Mouse (Mus musculus): ENCODE results near the gene Cux2. TPM values are rescaled to one million over a fixed set of nuclear protein-coding genes. Genes with fewer than 3 reads are reported as not detected.
A peak's percentile ranks its signal among the peaks of the same experiment; 100 is the strongest.

Cux2 gene
- total RNA-seq (2021), result 100 to 1,000 TPM; 196 to 205 TPM

GRCm38 (mm10) chr5:122050017-122050831 is at the start of gene Cux2:
Gene Cux2 (minus strand): TSS chr5:122050102.
- intact Hi-C loops (cut with DNase I), result loop anchor here (2.0 kb wide), 1 partner anchor 39 kb away; no protein-coding TSS in a partner anchor
- peak; percentile 66 to 78 for DNase-seq (ENCODE audit: low spot score in 2 of 2)

GRCm38 (mm10) chr5:122094439-122094838 is 44.5 kb upstream of the Cux2 start:
- intact Hi-C loops (cut with DNase I), result no loop called here
- DNase-seq (ENCODE audit: low spot score in 2 of 2), result no peak

DNA sequence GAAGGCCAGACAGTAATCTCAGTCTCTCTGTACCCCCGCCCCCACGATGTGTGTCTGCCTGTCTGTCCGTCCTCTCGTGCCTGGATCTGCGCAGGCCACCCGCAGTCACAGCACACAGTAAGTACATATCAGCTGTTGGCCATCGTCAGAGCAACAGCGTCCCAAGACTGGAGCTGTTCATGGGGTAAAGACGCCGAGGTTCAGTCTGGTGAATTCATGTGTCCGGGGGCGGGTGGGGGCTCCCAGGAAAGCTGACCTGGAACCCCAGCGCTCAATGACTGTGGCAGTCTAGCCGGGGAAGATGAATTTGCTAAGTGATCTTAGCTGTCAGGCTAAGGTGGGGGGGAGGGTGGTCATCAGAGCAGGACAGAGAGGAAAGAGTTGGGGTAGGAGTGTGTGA is 43.8 kb upstream of the Cux2 start:
- intact Hi-C loops (cut with DNase I), result no loop called here
- no peak for DNase-seq (ENCODE audit: low spot score in 2 of 2)

- intact Hi-C loops (cut with DNase I), result no loop called here
- no peak for DNase-seq (ENCODE audit: low spot score in 2 of 2)
These were observed 42.9 kb upstream of the Cux2 start for GRCm38 (mm10) chr5:122092794-122093193.

DNA sequence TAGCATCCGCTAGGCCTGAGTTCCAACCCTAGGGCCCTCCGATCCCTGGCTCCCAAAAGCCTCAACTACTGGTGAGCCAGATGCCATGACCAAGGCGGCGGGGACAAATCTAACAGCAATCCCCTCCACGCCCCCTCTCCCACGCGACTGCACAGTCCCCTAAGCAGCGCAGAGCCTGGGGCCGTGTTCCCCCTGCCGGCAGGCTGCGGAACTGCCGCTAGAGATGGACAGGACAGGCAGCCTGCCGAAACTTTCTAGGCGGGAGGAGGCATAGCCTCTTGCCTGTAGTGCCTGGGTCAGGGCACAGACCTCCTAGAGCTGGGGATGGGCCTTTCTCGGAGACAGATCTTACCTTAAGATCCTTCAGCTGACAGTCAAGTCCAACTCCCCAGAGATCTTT is 41.2 kb upstream of the Cux2 start:
- no peak for DNase-seq (ENCODE audit: low spot score in 2 of 2)
- intact Hi-C loops (cut with DNase I), result no loop called here

DNA sequence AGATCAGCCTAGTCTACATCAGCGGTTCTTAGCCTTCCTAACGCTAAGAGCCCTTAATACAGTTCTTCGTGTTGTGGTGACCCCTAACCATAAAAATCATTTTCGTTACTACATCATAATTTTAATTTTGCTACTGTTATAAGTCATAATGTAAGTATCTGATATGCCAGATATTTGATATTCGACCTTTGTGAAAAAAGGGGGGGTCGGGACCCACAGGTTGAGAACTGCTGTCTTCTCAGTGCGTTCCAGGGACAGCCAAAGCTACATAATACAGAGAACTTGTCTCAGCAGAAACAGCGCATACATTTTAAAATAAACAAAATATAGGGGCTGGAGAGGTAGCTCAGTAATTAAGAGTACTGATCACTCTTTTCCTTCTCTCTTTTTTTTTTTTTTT is 39.8 kb upstream of the Cux2 start:
- intact Hi-C loops (cut with DNase I), result loop anchor here (1.0 to 5.0 kb wide), 3 partner anchors 39 to 217 kb away; partner anchors contain the start of gene Cux2
- no peak for DNase-seq (ENCODE audit: low spot score in 2 of 2)

- peak; percentile 86 to 91 for DNase-seq (ENCODE audit: low spot score in 2 of 2)
- intact Hi-C loops (cut with DNase I), result loop anchor here (1.0 to 5.0 kb wide), 3 partner anchors 38 to 217 kb away; partner anchors contain the start of gene Cux2
These were observed 39.0 kb upstream of the Cux2 start for GRCm38 (mm10) chr5:122088917-122089316.

DNA sequence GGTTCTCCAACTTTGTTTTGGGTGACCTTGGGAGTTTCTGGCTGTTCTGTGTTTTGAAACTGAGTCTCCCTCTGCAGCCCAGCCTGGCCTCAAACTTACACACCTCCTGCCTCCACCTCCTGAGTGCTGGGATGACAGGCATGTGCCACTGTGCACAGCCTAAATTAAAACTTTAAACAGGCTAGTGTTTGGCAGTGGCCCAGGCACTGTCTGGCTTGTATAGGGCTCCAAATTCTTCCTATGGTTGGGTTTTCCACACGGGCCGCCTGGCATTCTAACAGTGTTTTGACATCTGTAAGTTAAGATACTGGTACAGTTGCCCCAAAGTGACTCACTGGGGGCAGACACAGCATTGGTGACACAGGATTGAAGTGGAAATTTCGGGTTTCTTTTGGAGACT is 36.2 kb upstream of the Cux2 start:
- intact Hi-C loops (cut with DNase I), result loop anchor here (5.0 kb wide), 1 partner anchor 139 kb away; no protein-coding TSS in a partner anchor
- DNase-seq (ENCODE audit: low spot score in 2 of 2), result no peak

DNA sequence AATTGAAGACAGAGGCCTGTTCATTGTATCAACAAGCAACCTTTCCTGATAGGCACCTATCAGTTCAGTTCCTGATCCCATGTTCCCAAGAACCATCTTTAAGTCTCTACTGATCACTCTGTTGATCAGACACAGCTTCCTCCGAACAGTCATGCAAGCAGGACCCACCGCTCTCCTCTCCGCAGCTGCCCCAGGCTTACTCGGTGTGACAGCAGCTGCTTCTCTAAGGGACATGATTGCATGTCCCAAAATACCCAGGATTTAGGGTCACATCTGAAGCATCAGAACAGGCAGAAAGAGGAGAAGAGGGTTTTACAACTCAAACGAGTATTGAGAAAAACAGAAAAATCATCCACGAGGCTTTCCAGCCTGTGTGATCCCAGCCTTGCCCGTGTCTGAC is 35.4 kb upstream of the Cux2 start:
- intact Hi-C loops (cut with DNase I), result loop anchor here (5.0 kb wide), 1 partner anchor 138 kb away; no protein-coding TSS in a partner anchor

DNA sequence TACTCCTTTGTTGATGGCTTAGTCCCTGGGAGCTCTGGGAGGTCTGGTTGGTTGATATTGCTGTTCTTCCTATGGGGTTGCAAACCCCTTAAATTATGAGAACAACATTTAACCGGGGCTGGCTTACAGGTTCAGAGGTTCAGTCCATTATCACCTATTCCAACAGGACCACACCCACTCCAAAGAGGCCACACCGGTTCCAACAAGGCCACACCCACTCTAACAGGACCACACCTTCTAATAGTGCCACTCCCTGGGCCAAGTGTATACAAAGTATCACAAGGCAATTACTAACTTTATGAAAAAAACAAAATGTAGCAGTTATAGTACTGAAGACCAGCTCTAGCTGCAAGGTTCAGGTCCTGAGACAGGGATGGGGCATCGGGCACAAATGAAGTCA is 34.6 kb upstream of the Cux2 start:
- intact Hi-C loops (cut with DNase I), result loop anchor here (5.0 kb wide), 1 partner anchor 192 kb away; no protein-coding TSS in a partner anchor
- DNase-seq (ENCODE audit: low spot score in 2 of 2), result no peak

More for the DNA sequence above, 35.4 kb upstream of the Cux2 start:
- DNase-seq (ENCODE audit: low spot score in 2 of 2), result no peak

DNA sequence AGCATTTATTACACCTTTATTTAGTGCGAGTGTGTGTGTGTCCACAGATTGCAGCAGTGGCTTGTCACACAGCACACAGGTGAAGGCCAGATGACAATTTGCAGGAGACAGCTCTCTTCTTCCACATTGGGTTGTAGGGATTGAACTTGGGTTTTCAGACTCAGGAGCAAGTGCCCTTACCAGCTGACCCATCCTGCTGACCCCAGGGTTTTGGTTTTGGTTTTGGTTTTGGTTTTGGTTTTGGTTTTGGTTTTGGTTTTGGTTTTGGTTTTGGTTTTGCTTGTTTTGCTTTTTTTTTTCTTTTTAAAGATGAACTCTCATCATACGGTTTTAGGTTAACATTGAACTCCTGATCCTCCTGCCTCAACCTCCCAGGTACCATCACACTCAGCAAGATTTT is 33.4 kb upstream of the Cux2 start:
- intact Hi-C loops (cut with DNase I), result loop anchor here (5.0 kb wide), 1 partner anchor 191 kb away; no protein-coding TSS in a partner anchor
- DNase-seq (ENCODE audit: low spot score in 2 of 2), result no peak

- intact Hi-C loops (cut with DNase I), result loop anchor here (5.0 kb wide), 1 partner anchor 189 kb away; no protein-coding TSS in a partner anchor
These were observed 31.6 kb upstream of the Cux2 start for GRCm38 (mm10) chr5:122081471-122081870.

GRCm38 (mm10) chr5:122080930-122081329 is 31.0 kb upstream of the Cux2 start:
- peak; percentile 75 to 94 for DNase-seq (ENCODE audit: low spot score in 2 of 2)
- intact Hi-C loops (cut with DNase I), result loop anchor here (5.0 kb wide), 1 partner anchor 189 kb away; no protein-coding TSS in a partner anchor

More at GRCm38 (mm10) chr5:122081471-122081870, 31.6 kb upstream of the Cux2 start:
- no peak for DNase-seq (ENCODE audit: low spot score in 2 of 2)

- DNase-seq (ENCODE audit: low spot score in 2 of 2), result no peak
These were observed 29.9 kb upstream of the Cux2 start for GRCm38 (mm10) chr5:122079796-122080195.

DNA sequence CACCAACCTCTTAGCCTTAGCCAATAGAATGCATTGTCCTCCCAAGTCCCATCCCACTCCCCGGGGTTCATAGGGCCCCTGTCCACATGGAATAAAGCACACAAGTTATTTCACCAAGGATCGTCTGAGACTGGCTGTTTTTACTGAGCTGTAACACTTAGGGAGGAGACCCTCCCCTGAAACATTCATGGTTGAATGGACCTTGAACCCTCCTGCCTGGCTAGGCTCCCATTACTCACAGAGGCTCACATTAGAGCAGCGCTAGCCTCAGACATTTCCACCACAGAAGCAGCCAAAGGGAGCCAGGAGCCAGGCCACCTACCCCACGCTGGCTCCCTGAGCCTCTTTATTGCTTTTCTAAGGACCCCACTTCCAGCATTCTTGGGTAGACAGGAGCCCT is 27.3 kb upstream of the Cux2 start:
- DNase-seq (ENCODE audit: low spot score in 2 of 2), result no peak
- intact Hi-C loops (cut with DNase I), result no loop called here

More at GRCm38 (mm10) chr5:122079796-122080195, 29.9 kb upstream of the Cux2 start:
- intact Hi-C loops (cut with DNase I), result loop anchor here (5.0 kb wide), 1 partner anchor 187 kb away; no protein-coding TSS in a partner anchor

DNA sequence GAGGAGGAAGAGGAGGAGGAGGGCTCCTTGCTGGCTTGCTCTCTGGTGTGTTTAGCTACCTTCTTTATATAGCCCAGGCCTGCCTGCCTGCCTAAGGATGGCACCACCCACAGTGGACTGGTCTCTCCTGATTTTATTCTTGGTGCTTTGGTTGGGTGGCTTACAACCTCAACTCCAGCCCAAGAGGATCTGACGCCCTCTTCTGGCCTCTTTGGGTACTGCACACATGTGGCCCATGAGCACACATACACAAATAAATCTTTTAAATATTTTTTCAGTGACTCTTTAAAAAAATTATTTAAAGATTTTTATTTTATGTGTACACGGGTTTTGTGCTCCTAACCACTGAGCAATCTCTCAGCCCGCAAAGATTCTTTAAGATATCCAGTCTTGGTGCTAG is 25.8 kb upstream of the Cux2 start:
- DNase-seq (ENCODE audit: low spot score in 2 of 2), result no peak
- intact Hi-C loops (cut with DNase I), result no loop called here

DNA sequence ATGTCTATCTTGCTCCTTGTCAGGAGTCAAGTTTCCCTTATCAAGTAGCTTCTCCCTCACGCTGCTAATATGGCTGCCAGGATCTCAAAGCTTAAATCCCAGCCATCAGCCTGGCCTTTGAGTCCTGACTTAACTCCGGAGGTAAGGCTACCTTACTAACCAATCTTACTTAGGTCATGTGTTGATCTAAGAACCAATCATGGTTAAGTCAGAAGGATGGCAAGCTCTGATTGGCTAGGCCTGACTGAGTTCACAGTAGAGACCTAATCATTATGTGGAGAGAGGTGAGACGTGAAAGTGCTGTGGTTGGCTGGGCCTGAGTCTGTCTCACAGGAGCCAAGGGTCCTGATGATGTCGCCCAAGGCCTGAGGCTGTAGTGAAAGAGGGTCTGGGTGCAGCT is 22.1 kb upstream of the Cux2 start:
- intact Hi-C loops (cut with DNase I), result no loop called here
- DNase-seq (ENCODE audit: low spot score in 2 of 2), result no peak

DNA sequence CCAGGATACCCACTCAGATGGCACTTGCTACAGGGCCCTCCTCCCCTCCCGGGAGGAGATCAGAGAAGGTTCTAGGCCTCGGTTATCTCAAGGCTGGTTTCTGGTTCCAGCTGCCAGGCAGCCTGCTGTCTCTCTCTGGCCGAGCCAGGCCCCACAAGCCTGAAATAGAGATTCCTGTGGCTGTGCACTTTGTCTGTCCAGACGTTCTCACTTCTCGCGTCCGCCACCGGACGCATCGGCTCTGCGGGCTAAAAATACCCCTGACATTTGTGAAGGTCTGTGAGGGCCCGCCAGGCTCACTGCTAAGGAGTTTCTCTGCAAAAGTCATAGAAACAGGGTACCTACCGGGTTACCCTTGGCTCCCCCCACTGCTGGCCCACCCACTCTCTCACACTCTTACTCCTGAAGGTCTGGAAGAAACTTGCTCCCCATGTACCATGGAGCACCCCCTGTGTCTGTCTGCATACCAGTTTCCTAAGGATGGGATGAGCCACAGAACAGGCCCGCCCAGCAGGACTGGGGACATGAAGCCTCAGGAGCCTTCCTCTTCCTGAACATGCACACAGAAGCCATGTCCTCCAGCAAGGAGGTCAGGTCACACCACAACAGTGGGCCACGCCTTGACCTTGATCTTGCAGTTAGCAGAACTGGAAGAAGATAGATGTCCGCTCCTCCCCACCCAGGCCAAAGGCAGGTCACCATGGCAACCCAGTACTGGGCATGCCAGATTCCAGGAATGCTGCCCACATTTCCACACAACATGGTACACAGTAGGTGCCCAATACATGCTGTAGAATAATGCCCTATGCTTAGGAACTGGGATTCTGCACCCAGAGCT is 21.3 kb upstream of the Cux2 start:
- intact Hi-C loops (cut with DNase I), result no loop called here
- DNase-seq (ENCODE audit: low spot score in 2 of 2), result no peak

- intact Hi-C loops (cut with DNase I), result no loop called here
These were observed 18.7 kb upstream of the Cux2 start for GRCm38 (mm10) chr5:122068563-122068962.

More at GRCm38 (mm10) chr5:122068563-122068962, 18.7 kb upstream of the Cux2 start:
- DNase-seq (ENCODE audit: low spot score in 2 of 2), result peak in 1 of 2 experiments; percentile 72
